ENCODE assay signal across 6 mouse cellular contexts in the genomic region with DNA sequence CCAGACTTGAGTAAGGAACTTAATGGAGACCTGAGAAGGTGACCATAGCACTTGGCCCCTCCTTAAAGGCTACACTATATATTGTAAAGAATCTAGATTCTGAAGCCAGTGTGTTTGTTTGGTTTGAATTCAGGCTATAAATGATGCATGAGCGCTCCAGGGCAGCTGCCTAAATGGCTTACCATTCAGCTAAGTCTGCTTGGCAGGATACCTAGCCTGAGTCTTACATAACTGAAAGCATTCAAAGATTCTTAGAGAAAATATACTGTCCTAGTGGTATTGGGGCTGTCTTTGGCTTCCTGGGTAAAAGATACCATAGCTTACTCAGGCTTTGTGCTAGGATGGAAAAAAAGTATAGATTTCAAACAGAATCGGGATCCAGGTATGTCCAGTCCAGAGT.
"Had no signal": no experiment of that assay in that cellular context is flagged by ENCODE, and none has a peak within 500 bp of the region (broad histone marks: within the 10 kb centered on the region; RNA-seq: fewer than 3 reads in every experiment).

No protein-coding gene starts in this region.

- DNase-seq: layer of hippocampus, adult 9-11 months; layer of hippocampus, postnatal 36 days; lung, adult 18-20 months; right cerebral cortex, adult 18-20 months; right cerebral cortex, postnatal 25 days; thymus, postnatal 36 days had no signal
